Mouse (Mus musculus): ENCODE data around the gene Cgn. TPM values are rescaled to one million over a fixed set of nuclear protein-coding genes. Genes with fewer than 3 reads are reported as not detected.

Cgn gene
- polyA plus RNA-seq, 1 experiment from 2014 or later: 11.2 TPM

DNA sequence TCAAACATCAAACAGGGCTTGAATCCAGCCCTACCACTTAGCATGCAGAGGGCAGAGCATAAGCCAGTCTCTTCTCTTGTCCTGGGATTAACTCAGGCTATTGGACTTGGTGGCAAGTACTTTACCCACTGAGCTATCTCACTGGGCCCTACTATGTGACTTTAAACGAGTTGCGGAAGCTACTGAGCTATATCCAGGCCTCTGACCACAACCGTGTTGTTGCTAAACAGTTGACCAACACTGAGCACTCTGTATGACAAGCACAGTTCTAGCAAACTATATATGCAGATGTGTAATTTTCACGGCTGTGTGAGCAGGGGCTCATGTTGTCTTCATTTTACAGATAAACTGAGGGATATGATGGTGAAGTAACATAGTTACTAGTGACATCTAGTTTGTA, 28.4 kb upstream of the Cgn start:
- H3K27me3 ChIP-seq: no peaks in the 10 kb centered on the region; the same call in 1 of the 2 replicates
- WGBS (ENCODE audit: insufficient replicate concordance): 61% methylated on average over 4 of the region's 4 CpGs
- no peak overlapping the region for H3K4me3 ChIP-seq (replicated peaks)
- H3K9ac ChIP-seq: no peak overlapping the region
- H3K27ac ChIP-seq (replicated peaks): no peak overlapping the region
- H3K4me2 ChIP-seq: no peak overlapping the region
- 0 out of 2 replicates have a peak, but pooled peaks cover 9% of the 10 kb centered on the region for H3K4me1 ChIP-seq (replicated peaks)
- ATAC-seq (ENCODE audit: insufficient read depth): no peak
- H3K9me3 ChIP-seq (replicated peaks): no peaks in the 10 kb centered on the region
- H3K36me3 ChIP-seq (replicated peaks): no peaks in the 10 kb centered on the region

DNA sequence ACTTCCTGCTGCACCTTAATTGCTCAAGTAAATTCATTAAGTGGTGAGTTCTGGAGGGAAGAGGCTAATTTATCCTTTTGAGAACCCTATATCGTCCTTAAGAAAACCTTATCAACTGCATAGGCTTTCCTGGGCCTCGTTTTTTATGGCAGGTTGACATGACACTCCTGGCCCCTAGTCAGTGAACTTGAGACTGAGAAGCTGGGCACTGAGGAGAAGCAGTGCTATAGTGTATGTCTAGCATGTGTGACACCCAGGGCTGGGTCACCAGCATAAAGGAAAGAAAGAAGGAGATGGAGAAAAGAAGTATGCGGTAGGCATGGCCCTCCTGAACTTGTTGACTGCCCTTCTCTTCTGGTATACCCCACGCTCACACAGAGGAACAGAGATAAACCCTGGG, 27.8 kb upstream of the Cgn start:
- Histone ChIP-seq H3K4me3 (replicated peaks) (no peak overlapping the region), H3K36me3 (replicated peaks) (no peaks in the 10 kb centered on the region), H3K27ac (replicated peaks) (no peak overlapping the region), H3K4me2 (no peak overlapping the region), H3K4me1 (replicated peaks) (0 out of 2 replicates have a peak, but pooled peaks cover 9% of the 10 kb centered on the region), H3K9me3 (replicated peaks) (no peaks in the 10 kb centered on the region), H3K9ac (no peak overlapping the region), H3K27me3 (no peaks in the 10 kb centered on the region)
- no peak for ATAC-seq (ENCODE audit: insufficient read depth)
- 52% methylated on average over 4 of the region's 4 CpGs for WGBS (ENCODE audit: insufficient replicate concordance)

DNA sequence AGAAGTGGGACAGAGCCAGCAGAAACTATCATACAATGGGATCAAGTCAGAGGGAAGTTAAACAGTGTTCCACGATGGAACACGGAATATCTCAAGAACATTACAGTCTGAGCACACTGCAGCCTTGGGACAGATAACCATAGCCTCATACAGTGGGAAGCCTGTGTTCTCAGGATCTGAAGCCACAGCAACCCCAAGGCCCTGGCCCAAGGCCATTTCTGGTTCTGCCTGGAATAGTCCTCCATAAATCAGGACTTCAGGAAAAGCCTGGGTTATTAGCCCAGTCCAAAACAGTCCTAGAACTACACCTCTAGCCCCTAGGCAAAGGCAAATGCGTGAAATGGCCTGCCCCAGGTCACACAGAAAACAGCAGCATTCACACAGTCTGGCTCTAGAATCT, 27.4 kb upstream of the Cgn start:
- no peak overlapping the region for H3K27ac ChIP-seq (replicated peaks)
- 69% methylated on average over 3 of the region's 3 CpGs for WGBS (ENCODE audit: insufficient replicate concordance)
- ATAC-seq (ENCODE audit: insufficient read depth): no peak

DNA sequence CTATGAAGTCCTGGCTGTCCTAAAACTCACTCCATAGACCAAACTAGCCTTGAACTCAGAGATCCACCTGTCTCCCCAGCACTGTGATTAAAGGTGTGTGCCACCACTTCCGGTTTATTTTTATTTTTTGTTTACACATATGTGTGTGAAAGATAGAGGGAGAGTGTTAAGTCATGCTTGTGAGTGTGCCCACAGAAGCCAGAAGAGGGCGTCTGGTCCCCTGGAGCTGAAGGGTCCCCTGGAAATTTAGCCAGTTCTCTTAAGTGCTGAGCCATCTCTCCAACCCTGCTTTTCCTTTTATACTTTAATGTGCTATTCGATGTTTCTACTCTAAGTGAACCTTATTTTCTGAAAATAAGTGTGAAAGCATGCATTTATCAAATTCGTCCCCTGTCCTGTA, 25.3 kb upstream of the Cgn start:
- H3K27ac ChIP-seq (replicated peaks): no peak overlapping the region
- no peak; the same call in 1 of the 2 replicates for ATAC-seq (ENCODE audit: insufficient read depth)
- no peaks in the 10 kb centered on the region for H3K9me3 ChIP-seq (replicated peaks)
- 0 out of 2 replicates have a peak overlapping the region, but pooled peaks have one; percentile 5 for H3K4me2 ChIP-seq
- 13% methylated on average over 4 of the region's 4 CpGs for WGBS (ENCODE audit: insufficient replicate concordance)
- no peaks in the 10 kb centered on the region for H3K36me3 ChIP-seq (replicated peaks)
- H3K9ac ChIP-seq: no peak overlapping the region
- H3K4me1 ChIP-seq (replicated peaks): 0 out of 2 replicates have a peak, but pooled peaks cover 9% of the 10 kb centered on the region
- H3K4me3 ChIP-seq (replicated peaks): no peak overlapping the region
- no peaks in the 10 kb centered on the region for H3K27me3 ChIP-seq

More for the DNA sequence above, 27.4 kb upstream of the Cgn start:
- Histone ChIP-seq H3K9ac (no peak overlapping the region), H3K4me1 (replicated peaks) (0 out of 2 replicates have a peak, but pooled peaks cover 9% of the 10 kb centered on the region), H3K36me3 (replicated peaks) (no peaks in the 10 kb centered on the region), H3K4me3 (replicated peaks) (no peak overlapping the region), H3K27me3 (no peaks in the 10 kb centered on the region), H3K4me2 (no peak overlapping the region), H3K9me3 (replicated peaks) (no peaks in the 10 kb centered on the region)

DNA sequence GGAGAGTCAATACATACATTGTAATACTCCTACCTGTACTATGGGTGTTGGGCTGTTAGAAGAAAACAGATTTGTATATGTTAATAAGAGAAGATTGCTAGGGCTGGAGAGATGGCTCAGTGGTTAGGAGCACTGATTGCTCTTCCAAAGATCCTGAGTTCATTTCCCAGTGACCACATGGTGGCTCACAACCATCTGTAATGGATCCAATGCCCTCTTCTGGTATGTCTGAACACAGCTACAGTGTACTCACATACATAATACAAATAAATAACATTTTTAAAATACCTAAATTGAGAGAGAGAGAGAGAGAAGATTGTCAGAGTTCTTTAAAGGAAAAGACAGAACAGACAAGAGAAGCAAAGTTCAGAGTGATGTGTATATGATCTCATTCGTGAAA, 22.0 kb upstream of the Cgn start:
- ATAC-seq (ENCODE audit: insufficient read depth): no peak
- Histone ChIP-seq H3K4me1 (replicated peaks) (0 out of 2 replicates have a peak, but pooled peaks cover 9% of the 10 kb centered on the region), H3K4me3 (replicated peaks) (no peak overlapping the region), H3K9ac (no peak overlapping the region), H3K36me3 (replicated peaks) (no peaks in the 10 kb centered on the region), H3K4me2 (no peak overlapping the region), H3K27ac (replicated peaks) (no peak overlapping the region), H3K9me3 (replicated peaks) (no peaks in the 10 kb centered on the region), H3K27me3 (peaks cover 12% of the 10 kb centered on the region)
- WGBS (ENCODE audit: insufficient replicate concordance): 55% methylated on average over 1 of the region's 1 CpGs

DNA sequence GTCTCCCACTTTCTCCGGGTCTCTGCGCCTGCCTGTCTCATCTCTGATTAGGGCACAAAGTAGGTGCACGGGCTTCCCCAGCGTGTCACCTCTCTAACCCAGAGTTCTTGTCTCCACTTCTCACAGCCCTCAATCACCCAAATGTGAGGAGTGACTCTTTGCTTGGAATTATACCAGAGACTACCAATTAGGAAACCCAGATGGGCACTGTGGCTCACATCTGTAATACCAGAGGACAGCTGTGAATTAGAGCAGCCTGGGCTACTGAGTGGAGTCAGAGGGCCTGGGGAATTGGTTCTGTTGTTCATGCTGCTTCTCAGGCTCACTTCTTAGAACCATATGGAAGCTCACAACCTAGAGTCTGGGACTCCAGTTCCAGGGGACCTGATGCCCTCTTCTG, 18.7 kb upstream of the Cgn start:
- Histone ChIP-seq H3K27me3 (peaks cover 21% of the 10 kb centered on the region), H3K36me3 (replicated peaks) (no peaks in the 10 kb centered on the region), H3K4me1 (replicated peaks) (no peaks in the 10 kb centered on the region), H3K9ac (no peak overlapping the region), H3K9me3 (replicated peaks) (no peaks in the 10 kb centered on the region), H3K4me3 (replicated peaks) (no peak overlapping the region), H3K4me2 (no peak overlapping the region), H3K27ac (replicated peaks) (no peak overlapping the region)
- ATAC-seq (ENCODE audit: insufficient read depth): no peak
- WGBS (ENCODE audit: insufficient replicate concordance): 70% methylated on average over 4 of the region's 4 CpGs

DNA sequence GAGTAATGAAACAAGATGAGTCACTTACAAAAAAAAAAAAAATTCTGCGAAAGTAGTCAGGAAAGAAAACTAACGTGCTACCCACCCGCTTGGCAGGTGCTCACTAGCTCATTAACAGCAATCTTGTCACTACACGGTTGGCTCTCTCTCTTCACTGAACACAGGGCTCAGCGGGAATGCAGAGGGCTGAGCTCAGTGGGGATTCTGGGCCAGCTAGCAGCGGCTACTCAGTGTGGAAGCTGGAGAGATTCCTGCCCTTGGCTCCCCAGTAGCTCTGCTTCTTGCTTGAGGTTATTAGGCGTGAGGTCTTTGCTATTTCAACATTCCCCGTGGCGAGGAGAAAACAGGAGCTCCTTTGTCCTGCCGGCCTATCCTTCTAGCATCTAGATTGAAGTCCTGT, 17.9 kb upstream of the Cgn start:
- Histone ChIP-seq H3K4me2 (no peak overlapping the region), H3K4me3 (replicated peaks) (no peak overlapping the region), H3K27me3 (peaks cover 21% of the 10 kb centered on the region), H3K27ac (replicated peaks) (no peak overlapping the region), H3K9me3 (replicated peaks) (no peaks in the 10 kb centered on the region), H3K9ac (no peak overlapping the region), H3K36me3 (replicated peaks) (no peaks in the 10 kb centered on the region), H3K4me1 (replicated peaks) (no peaks in the 10 kb centered on the region)
- 35% methylated on average over 10 of the region's 10 CpGs for WGBS (ENCODE audit: insufficient replicate concordance)
- no peak for ATAC-seq (ENCODE audit: insufficient read depth)

DNA sequence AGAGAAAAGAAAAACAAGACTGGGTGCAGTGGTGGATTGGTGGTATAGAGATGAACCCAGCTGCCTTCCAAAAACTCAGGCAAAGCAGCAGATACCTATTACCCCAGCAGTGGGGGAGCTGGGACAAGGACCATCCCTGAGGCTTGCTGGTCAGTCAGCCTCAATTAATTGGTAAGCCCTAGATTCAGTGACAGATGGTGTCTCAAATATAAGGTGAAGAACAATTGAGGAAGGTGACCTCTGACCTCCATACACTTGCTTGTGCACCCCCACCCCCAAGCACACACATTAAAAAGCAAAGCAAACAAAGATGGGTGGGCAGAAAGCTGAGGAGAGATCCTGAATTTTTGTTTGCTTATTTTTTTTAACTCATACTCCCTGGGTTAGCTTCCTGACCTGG, 9.9 kb upstream of the Cgn start:
- H3K4me3 ChIP-seq (replicated peaks): no peak overlapping the region
- peaks cover 6% of the 10 kb centered on the region; the same call in 1 of the 2 replicates for H3K27me3 ChIP-seq
- H3K36me3 ChIP-seq (replicated peaks): no peaks in the 10 kb centered on the region
- no peak overlapping the region for H3K4me2 ChIP-seq
- ATAC-seq (ENCODE audit: insufficient read depth): no peak
- no peak overlapping the region for H3K27ac ChIP-seq (replicated peaks)
- no peaks in the 10 kb centered on the region for H3K9me3 ChIP-seq (replicated peaks)
- peaks cover 23% of the 10 kb centered on the region for H3K4me1 ChIP-seq (replicated peaks)
- H3K9ac ChIP-seq: no peak overlapping the region

DNA sequence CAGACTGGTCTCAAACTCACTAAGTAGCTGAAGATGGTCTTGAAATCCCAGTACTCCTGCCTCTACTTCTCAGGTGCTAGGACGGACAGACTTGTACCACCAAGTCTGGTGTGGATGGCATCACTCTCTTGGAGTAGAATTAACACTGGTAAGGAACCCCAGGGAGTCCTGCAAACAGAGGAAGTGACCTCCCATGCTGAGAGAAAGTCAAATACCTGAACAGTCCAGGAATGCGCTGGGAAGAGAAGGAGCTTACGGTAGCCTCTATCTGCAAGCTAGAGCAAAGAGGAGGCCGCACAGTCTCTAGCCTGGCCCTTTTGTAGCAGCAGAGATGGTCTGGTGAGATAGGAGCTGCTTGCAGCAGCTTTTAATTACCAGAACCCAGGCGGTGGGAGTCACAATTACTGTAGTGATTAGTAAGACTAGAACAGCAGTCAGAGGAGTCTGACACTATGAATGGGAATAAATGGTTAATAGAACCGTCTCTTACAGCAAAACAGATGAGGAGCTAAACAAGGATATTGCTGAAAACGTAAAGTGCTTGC, 9.4 kb upstream of the Cgn start:
- no peak overlapping the region for H3K9ac ChIP-seq
- peaks cover 6% of the 10 kb centered on the region; the same call in 1 of the 2 replicates for H3K27me3 ChIP-seq
- H3K4me3 ChIP-seq (replicated peaks): no peak overlapping the region
- no peak overlapping the region for H3K4me2 ChIP-seq
- H3K4me1 ChIP-seq (replicated peaks): peaks cover 23% of the 10 kb centered on the region
- H3K27ac ChIP-seq (replicated peaks): no peak overlapping the region
- ATAC-seq (ENCODE audit: insufficient read depth): no peak
- WGBS (ENCODE audit: insufficient replicate concordance): 52% methylated on average over 7 of the region's 7 CpGs
- H3K36me3 ChIP-seq (replicated peaks): no peaks in the 10 kb centered on the region
- H3K9me3 ChIP-seq (replicated peaks): no peaks in the 10 kb centered on the region

DNA sequence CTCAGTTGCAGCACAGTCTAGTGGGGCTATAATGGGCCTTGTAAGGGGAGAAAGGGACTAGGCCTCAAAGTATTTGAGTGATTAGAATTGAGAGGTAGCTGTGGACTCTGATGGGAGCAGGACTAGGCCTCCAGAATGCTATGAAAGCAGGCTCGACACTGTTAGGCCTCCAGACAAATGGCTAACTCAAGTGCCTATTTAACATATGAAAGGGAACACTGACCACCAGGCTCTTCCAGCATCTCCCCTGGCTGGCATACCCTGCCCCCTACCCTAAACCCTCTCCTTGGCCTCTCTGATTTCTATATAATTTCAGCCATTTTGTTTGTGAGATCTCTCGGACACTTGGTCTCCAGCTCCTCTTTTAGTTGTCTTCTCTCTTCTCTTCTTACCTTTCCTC, 8.1 kb upstream of the Cgn start:
- Histone ChIP-seq H3K4me2 (no peak overlapping the region), H3K4me3 (replicated peaks) (no peak overlapping the region), H3K9me3 (replicated peaks) (no peaks in the 10 kb centered on the region), H3K27me3 (no peaks in the 10 kb centered on the region), H3K36me3 (replicated peaks) (no peaks in the 10 kb centered on the region), H3K4me1 (replicated peaks) (peaks cover 23% of the 10 kb centered on the region), H3K27ac (replicated peaks) (peak overlapping the region; percentile 39), H3K9ac (no peak overlapping the region)
- no peak for ATAC-seq (ENCODE audit: insufficient read depth)
- 71% methylated on average over 2 of the region's 2 CpGs for WGBS (ENCODE audit: insufficient replicate concordance)

DNA sequence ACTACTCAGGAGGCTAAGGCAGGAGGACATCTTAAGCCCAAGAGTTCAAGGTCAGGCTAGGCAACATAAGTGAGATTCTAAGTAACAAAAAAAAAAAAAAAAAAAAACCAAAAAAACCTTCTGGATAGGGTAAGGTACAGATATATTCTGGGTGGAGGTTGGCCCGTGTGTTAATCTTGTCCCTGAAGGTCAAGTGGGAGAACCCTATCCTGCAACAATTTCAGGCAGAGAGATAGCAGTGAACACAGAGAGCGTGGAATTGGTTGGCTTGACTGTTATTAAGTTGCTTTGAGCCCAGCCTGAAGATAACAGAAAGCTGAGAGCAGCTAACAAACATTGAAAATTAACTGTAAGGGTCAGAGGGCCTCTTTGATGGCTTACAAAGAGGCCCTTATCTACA, 7.4 kb upstream of the Cgn start:
- no peaks in the 10 kb centered on the region for H3K9me3 ChIP-seq (replicated peaks)
- peak; percentile 61 for ATAC-seq (ENCODE audit: insufficient read depth)
- no peak overlapping the region for H3K4me2 ChIP-seq
- H3K27ac ChIP-seq (replicated peaks): peak overlapping the region; percentile 39
- H3K4me1 ChIP-seq (replicated peaks): peaks cover 23% of the 10 kb centered on the region
- 13% methylated on average over 2 of the region's 2 CpGs for WGBS (ENCODE audit: insufficient replicate concordance)
- H3K4me3 ChIP-seq (replicated peaks): no peak overlapping the region
- H3K36me3 ChIP-seq (replicated peaks): no peaks in the 10 kb centered on the region
- H3K9ac ChIP-seq: no peak overlapping the region
- no peaks in the 10 kb centered on the region for H3K27me3 ChIP-seq

DNA sequence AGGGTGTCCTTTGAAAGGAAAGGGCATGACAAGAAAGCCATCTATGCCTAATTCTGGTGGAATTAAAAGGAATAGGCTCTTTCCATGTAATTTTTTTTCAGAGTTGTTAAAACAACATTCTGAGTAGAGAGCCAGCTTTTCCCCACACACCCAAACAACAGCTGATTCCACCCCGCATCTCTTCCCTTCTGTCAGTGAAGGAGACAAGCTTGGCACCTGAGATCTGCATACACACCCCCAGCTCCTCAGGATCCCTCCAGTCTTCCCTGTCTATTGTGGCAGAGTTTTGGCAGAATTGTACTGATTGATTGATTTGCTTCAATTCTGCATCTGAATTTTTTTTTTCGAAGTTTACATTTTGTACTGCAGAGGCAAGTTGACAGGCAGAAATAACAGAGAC, 6.0 kb upstream of the Cgn start:
- peaks cover 23% of the 10 kb centered on the region for H3K4me1 ChIP-seq (replicated peaks)
- no peak for ATAC-seq (ENCODE audit: insufficient read depth)
- 69% methylated on average over 2 of the region's 2 CpGs for WGBS (ENCODE audit: insufficient replicate concordance)

More for the DNA sequence above, 6.0 kb upstream of the Cgn start:
- Histone ChIP-seq H3K9ac (no peak overlapping the region), H3K9me3 (replicated peaks) (no peaks in the 10 kb centered on the region), H3K4me2 (no peak overlapping the region), H3K4me3 (replicated peaks) (no peak overlapping the region), H3K27ac (replicated peaks) (no peak overlapping the region), H3K36me3 (replicated peaks) (no peaks in the 10 kb centered on the region), H3K27me3 (peaks cover 12% of the 10 kb centered on the region)
